Mouse (Mus musculus) gastrocnemius, postnatal 25 days (tissue): ENCODE data around the gene A930018P22Rik. TPM values are rescaled to one million over a fixed set of nuclear protein-coding genes. Genes with fewer than 3 reads are reported as not detected.
A peak's percentile ranks its signal among the peaks of the same experiment; 100 is the strongest.

Source experiments
- DNase-seq: peaks from one replicate; pipeline ENCODE4 v3.0.0; 2022
- total RNA-seq, 2 experiments: library from RNA; stranded (reverse); gene quantifications; 1 replicate in 1 of 2; 2 replicates in 1 of 2; pipeline ENCODE4 v1.2.3; 2021

Gene A930018P22Rik
- total RNA-seq, 2 experiments from 2014 or later = 1.0 to 1.3 TPM

DNA sequence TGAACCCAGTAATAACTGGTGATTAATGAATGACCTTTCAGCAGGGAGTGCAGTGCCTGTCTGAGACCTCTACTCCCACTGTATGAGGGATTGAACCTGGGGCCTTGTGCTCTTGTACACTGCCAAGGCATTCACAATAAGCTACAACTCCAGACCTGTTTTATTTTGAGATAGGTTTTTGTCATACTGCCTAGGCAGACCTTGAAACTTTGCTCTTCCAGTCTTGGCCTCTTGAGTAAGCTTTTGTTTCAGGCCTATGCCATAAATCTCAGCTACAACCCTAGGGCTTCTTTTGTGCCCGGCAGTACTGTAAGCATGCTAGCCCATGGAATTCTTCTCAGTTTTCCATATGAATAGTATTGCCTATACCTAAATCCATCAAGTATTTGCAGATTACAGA, 3.5 kb upstream of the A930018P22Rik start:
- DNase-seq = no peak

- DNase-seq = peak; percentile 20
Observed at GRCm38 (mm10) chr2:104120312-104120711, 2.3 kb upstream of the A930018P22Rik start.

- DNase-seq = no peak
Observed at GRCm38 (mm10) chr2:104121681-104122504, 676 bp upstream of the A930018P22Rik start.

DNA sequence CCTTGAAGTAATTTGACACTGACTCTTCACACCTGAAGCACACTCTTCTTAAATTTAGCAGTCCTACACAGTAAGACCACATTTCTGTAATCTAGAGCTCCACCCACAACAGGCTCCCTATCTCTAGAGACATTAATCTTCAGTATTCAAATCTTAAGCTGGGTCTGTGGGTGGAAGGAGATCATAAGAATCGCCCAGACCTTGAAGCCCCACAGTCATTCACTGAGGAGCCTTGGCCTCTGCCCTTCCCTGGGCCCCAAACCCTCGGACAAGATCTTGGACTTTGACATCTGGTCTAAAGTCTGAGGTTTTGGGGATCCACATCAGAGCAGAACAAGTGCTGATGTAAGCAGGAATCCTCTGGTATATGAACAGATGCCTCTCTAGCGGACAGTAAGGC, 971 bp downstream of the A930018P22Rik start:
- no peak for DNase-seq

- no peak for DNase-seq
Observed at GRCm38 (mm10) chr2:104124071-104124470, 1.5 kb downstream of the A930018P22Rik start.

- peak; percentile 26 for DNase-seq
Observed at GRCm38 (mm10) chr2:104128803-104129531, 6.4 kb downstream of the A930018P22Rik start.

GRCm38 (mm10) chr2:104130165-104130564, 7.6 kb downstream of the A930018P22Rik start:
- no peak for DNase-seq

- DNase-seq = no peak
Observed at GRCm38 (mm10) chr2:104130969-104131368, 8.4 kb downstream of the A930018P22Rik start.

DNA sequence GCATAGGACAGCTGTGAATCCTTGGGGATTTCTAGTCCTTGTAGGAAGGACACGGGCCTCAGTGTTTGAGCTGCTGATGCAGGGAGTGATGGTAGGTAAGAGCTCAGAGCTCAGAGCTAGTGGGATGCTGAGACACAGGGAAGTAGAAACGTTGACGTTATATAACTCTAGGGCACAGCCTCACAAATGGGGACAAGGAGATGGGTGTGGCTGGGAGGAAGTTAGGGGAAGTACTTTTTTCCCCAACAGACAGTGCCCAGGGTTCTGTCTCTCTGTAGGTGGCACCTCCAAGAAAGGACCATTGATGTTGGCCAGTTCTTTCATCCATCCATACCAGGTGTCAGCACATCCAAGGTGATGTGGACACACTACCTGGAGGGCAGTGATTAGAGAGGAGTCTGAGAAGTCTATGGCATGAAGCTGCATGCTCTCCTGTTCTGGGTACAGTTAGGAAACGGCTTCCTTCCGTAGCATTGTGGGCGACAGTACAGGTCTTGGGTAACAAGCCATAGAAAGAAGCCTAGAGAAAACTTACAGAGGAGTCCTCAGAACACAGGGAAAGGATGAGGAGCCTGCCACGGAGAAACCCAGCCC, 9.8 kb downstream of the A930018P22Rik start:
- no peak for DNase-seq

DNA sequence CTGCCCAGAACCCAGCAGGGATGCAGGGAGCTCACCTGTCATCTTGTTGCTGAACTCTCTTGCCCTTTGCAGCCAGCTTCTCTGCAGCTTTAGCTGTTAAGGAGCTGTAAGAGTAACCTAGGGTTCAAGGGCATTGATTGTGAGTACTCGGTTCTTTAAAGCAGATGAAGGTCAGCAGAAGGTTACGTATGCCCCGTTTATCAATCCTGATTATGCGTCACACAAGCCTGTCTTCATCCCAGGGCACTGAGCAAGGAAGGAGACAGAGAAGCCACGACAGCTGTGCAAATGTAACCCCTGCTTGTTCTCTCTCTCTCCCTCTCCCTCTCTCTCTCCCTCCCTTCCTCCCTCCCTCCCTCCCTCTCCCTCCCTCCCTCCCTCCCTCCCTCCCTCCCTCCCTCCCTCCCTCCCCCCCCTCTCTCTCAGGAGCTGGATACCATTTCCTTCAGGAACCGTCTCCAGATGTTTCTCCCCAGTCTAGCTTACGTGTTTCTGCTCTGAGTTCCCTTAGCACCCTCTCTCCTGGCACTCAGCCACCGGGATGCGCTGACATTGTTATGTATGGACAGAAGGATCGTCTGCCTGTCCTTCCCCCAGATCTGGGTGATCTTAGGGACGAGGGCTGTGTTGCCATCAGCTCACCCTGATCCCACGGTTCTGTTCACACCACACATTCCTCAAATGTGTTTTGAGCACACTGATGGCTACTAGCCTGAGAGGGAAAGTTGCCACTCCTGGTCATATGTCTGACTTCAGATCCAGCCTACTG, 10.7 kb downstream of the A930018P22Rik start:
- DNase-seq = no peak

DNA sequence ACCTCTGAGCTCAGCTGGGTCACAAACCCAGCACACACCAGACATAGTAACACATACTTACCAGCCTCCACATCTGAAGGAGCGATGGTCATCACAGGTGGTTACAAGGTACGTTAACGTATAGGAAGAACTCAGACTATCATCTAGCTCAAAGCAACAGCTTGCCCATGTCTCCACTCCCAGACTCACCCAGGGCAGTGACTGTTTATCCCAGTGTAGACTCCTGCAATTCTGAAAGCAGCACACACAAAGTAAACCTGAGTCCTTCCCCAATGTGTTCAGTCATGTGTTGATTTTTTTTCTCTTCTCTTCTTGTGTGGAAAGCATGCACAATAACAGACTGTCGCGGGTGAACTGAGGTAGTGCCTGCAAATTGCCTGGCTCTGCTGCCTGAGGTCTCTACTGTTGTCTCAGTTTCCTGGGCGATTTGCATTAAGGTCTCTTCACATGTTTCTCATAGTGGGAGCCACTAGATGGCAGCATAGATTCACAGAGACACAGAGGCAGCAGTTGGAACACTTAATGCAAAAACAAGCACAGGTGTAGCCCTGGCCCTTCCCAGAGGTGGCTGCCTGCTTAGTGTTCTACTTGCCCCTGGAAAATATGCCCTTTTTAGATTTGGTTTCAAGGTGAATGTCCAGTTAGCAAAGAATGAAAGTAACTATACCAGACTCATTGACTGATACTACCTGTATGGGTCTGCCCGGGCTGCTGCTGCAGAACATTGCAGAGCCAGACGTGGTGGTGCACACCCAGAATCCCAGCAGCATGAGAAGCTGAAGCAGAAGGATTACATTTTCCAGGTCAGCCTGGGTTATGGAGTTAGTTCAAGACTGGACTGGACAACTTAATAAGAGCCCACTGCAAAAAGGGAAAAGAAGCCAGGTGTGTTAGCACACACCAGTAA, 11.8 kb downstream of the A930018P22Rik start:
- peak; percentile 41 for DNase-seq

- DNase-seq = no peak
Observed at GRCm38 (mm10) chr2:104135920-104136319, 13.4 kb downstream of the A930018P22Rik start.

- no peak for DNase-seq
Observed at GRCm38 (mm10) chr2:104142140-104142539, 19.6 kb downstream of the A930018P22Rik start.

GRCm38 (mm10) chr2:104144004-104144403, 21.4 kb downstream of the A930018P22Rik start:
- no peak for DNase-seq

DNA sequence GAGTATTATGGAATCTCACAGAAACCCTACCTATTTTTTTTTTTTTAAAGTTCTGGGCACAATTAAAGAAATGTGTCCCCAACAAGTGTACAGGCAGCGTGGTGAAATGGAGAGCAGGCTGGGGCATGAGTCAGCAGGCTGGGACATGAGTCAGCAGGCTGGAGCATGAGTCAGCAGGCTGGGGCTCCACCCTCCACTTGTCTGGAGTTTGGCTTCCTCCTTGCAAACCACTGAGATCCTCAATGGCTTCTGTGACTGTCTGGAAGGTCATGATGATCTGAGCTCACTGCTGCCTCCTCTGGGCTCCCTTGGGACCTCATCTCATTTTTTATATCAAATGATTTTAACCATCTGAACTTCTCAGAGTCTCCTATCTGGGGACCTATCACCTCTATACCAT, 23.4 kb downstream of the A930018P22Rik start:
- no peak for DNase-seq

DNA sequence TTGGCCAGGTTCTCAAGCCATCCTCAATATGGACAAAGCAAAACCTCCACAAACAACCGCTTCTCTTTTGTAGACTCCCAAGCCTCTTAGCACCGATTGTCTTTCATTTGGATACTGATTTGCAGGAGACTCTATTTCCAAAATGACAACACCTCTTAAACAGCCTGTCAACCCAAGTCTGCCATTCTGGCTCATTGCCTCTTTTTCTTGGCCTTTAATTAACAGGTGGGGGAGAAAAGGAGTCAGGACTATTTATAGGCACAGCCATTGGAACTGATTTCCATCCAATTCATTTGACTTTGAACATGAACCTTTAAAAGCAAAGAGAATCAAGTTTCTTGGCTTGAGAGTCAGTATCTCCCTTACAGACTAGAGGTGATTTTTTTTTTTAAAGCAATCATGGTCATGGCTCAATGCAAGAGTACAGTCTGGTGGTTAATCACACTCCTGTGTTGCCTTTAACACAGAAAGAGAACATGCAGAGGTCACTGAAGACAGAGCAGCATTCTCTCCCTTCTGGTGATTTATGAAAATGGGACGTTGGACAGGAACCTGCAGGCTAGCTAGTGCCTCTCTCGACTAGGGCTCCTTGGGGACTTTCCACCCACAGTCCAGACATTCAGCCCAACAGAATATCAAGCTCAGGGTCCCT, 25.5 kb downstream of the A930018P22Rik start:
- DNase-seq = no peak

- peak; percentile 47 for DNase-seq
Observed at GRCm38 (mm10) chr2:104150608-104151397, 28.2 kb downstream of the A930018P22Rik start.

GRCm38 (mm10) chr2:104153345-104153744, 30.8 kb downstream of the A930018P22Rik start:
- DNase-seq = no peak

- DNase-seq = no peak
Observed at GRCm38 (mm10) chr2:104153876-104154275, 31.3 kb downstream of the A930018P22Rik start.

DNA sequence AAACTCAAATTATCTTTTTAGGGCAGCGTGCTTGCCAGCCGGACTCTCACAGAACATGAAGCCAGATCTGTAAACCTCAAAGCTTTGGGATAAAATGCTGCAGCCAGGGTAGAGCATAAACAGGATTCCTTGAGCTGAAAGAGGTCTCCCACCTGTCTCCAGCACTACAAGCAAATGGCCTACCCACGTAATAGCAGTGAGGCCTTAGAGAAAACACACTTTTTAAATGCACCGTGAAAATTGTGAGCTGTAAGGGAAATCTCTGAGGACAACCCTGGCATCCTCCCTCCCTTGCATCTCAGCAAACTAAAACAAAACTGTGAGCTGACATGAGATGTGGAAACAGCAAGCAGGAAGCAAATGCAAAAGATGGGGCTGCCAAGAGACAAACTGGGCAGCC, 35.3 kb downstream of the A930018P22Rik start:
- DNase-seq = no peak
